Mouse (Mus musculus): ENCODE measurements at regions not wholly inside any gene's neighbourhood (a gene's known extent, or its start where the extent isn't known, plus 50 kb on each side); places are given as distances from the start of the nearest gene placed in this dataset.

- Histone ChIP-seq H3K4me3 (ENCODE audit: low read depth, low read length) (no peak overlapping the region), H3K27me3 (ENCODE audit: insufficient read depth, low read length) (no peaks in the 10 kb centered on the region), H3K4me1 (ENCODE audit: insufficient read depth) (no peaks in the 10 kb centered on the region), H3K4me2 (ENCODE audit: low read depth) (no peak overlapping the region), H3K9me3 (ENCODE audit: low read length) (peaks cover 7% of the 10 kb centered on the region; the same call in 1 of the 2 replicates), H3K27ac (ENCODE audit: low read depth, low read length) (no peak overlapping the region), H3K9ac (no peak overlapping the region), H3K36me3 (ENCODE audit: insufficient read depth) (no peaks in the 10 kb centered on the region)
- ATAC-seq = no peak
- no peak for TF ChIP-seq CTCF (IDR thresholded peaks at IDR 0.05; ENCODE audit: low read depth)
- 89% methylated on average over 5 of the region's 5 CpGs for WGBS
- no peak for DNase-seq
Observed at GRCm38 (mm10) chr1:57572097-57572496, 165.2 kb upstream of the Tyw5 start.

- no peak for TF ChIP-seq CTCF (IDR thresholded peaks at IDR 0.05; ENCODE audit: low read depth)
- Histone ChIP-seq H3K4me2 (ENCODE audit: low read depth) (no peak overlapping the region), H3K9me3 (ENCODE audit: low read length) (no peaks in the 10 kb centered on the region), H3K27ac (ENCODE audit: low read depth, low read length) (no peak overlapping the region), H3K36me3 (ENCODE audit: insufficient read depth) (no peaks in the 10 kb centered on the region), H3K9ac (no peak overlapping the region), H3K4me3 (ENCODE audit: low read depth, low read length) (no peak overlapping the region), H3K27me3 (ENCODE audit: insufficient read depth, low read length) (no peaks in the 10 kb centered on the region), H3K4me1 (ENCODE audit: insufficient read depth) (no peaks in the 10 kb centered on the region)
- DNase-seq (no peak), ATAC-seq (no peak)
- WGBS = 70% methylated on average over 6 of the region's 6 CpGs
Observed at GRCm38 (mm10) chr1:57573829-57574228, 166.9 kb upstream of the Tyw5 start.

- no peaks in the 10 kb centered on the region for H3K36me3 ChIP-seq (ENCODE audit: insufficient read depth)
- no peak overlapping the region for H3K27ac ChIP-seq (ENCODE audit: low read depth, low read length)
- no peak overlapping the region for H3K4me2 ChIP-seq (ENCODE audit: low read depth)
- no peak for DNase-seq
- no peak for ATAC-seq
- 96% methylated on average over 6 of the region's 6 CpGs for WGBS
- no peak overlapping the region for H3K4me3 ChIP-seq (ENCODE audit: low read depth, low read length)
- H3K27me3 ChIP-seq (ENCODE audit: insufficient read depth, low read length) = no peaks in the 10 kb centered on the region
- H3K9me3 ChIP-seq (ENCODE audit: low read length) = no peaks in the 10 kb centered on the region
- no peaks in the 10 kb centered on the region for H3K4me1 ChIP-seq (ENCODE audit: insufficient read depth)
- TF ChIP-seq CTCF (IDR thresholded peaks at IDR 0.05; ENCODE audit: low read depth) = no peak
- no peak overlapping the region for H3K9ac ChIP-seq
Observed at GRCm38 (mm10) chr1:57574530-57574929, 167.6 kb upstream of the Tyw5 start.

- Histone ChIP-seq H3K4me2 (ENCODE audit: low read depth) (no peak overlapping the region), H3K4me1 (ENCODE audit: insufficient read depth) (no peaks in the 10 kb centered on the region), H3K4me3 (ENCODE audit: low read depth, low read length) (no peak overlapping the region), H3K27me3 (ENCODE audit: insufficient read depth, low read length) (no peaks in the 10 kb centered on the region), H3K36me3 (ENCODE audit: insufficient read depth) (no peaks in the 10 kb centered on the region), H3K9ac (no peak overlapping the region), H3K9me3 (ENCODE audit: low read length) (no peaks in the 10 kb centered on the region), H3K27ac (ENCODE audit: low read depth, low read length) (no peak overlapping the region)
- DNase-seq = no peak
- whole genome bisulfite sequencing = 91% methylated on average over 5 of the region's 5 CpGs
- TF ChIP-seq CTCF (IDR thresholded peaks at IDR 0.05; ENCODE audit: low read depth) = no peak
- no peak for ATAC-seq
Observed at GRCm38 (mm10) chr1:57576066-57576753, 169.3 kb upstream of the Tyw5 start.

GRCm38 (mm10) chr1:57579086-57579485, 172.2 kb upstream of the Tyw5 start:
- no peaks in the 10 kb centered on the region for H3K4me1 ChIP-seq (ENCODE audit: insufficient read depth)
- ATAC-seq = no peak
- H3K27me3 ChIP-seq (ENCODE audit: insufficient read depth, low read length) = no peaks in the 10 kb centered on the region
- DNase-seq = no peak
- no peak for TF ChIP-seq CTCF (IDR thresholded peaks at IDR 0.05; ENCODE audit: low read depth)
- no peak overlapping the region for H3K4me3 ChIP-seq (ENCODE audit: low read depth, low read length)
- 64% methylated on average over 3 of the region's 3 CpGs for WGBS
- no peaks in the 10 kb centered on the region for H3K36me3 ChIP-seq (ENCODE audit: insufficient read depth)
- no peak overlapping the region for H3K4me2 ChIP-seq (ENCODE audit: low read depth)
- no peaks in the 10 kb centered on the region for H3K9me3 ChIP-seq (ENCODE audit: low read length)
- H3K27ac ChIP-seq (ENCODE audit: low read depth, low read length) = no peak overlapping the region
- no peak overlapping the region for H3K9ac ChIP-seq

GRCm38 (mm10) chr1:57593707-57594589, 180.0 kb upstream of the Spats2l start:
- Histone ChIP-seq H3K27me3 (ENCODE audit: insufficient read depth, low read length) (no peaks in the 10 kb centered on the region), H3K4me2 (ENCODE audit: low read depth) (no peak overlapping the region), H3K36me3 (ENCODE audit: insufficient read depth) (no peaks in the 10 kb centered on the region), H3K4me1 (ENCODE audit: insufficient read depth) (0 out of 2 replicates have a peak, but pooled peaks cover 7% of the 10 kb centered on the region), H3K4me3 (ENCODE audit: low read depth, low read length) (no peak overlapping the region), H3K27ac (ENCODE audit: low read depth, low read length) (no peak overlapping the region), H3K9ac (no peak overlapping the region), H3K9me3 (ENCODE audit: low read length) (no peaks in the 10 kb centered on the region)
- no peak for TF ChIP-seq CTCF (IDR thresholded peaks at IDR 0.05; ENCODE audit: low read depth)
- 63% methylated on average over 7 of the region's 7 CpGs for WGBS
- no peak for DNase-seq
- ATAC-seq = peak; percentile 67; the same call in 1 of the 2 replicates

- no peak for TF ChIP-seq CTCF (IDR thresholded peaks at IDR 0.05; ENCODE audit: low read depth)
- Histone ChIP-seq H3K27ac (ENCODE audit: low read depth, low read length) (no peak overlapping the region), H3K9me3 (ENCODE audit: low read length) (no peaks in the 10 kb centered on the region), H3K4me3 (ENCODE audit: low read depth, low read length) (no peak overlapping the region), H3K9ac (no peak overlapping the region), H3K4me1 (ENCODE audit: insufficient read depth) (0 out of 2 replicates have a peak, but pooled peaks cover 7% of the 10 kb centered on the region), H3K27me3 (ENCODE audit: insufficient read depth, low read length) (no peaks in the 10 kb centered on the region), H3K36me3 (ENCODE audit: insufficient read depth) (no peaks in the 10 kb centered on the region), H3K4me2 (ENCODE audit: low read depth) (no peak overlapping the region)
- DNase-seq (no peak), ATAC-seq (no peak)
- 74% methylated on average over 5 of the region's 5 CpGs for WGBS
Observed at GRCm38 (mm10) chr1:57594815-57595214, 179.1 kb upstream of the Spats2l start.
